8 mouse cellular contexts compared by ENCODE assay signal in the genomic region with DNA sequence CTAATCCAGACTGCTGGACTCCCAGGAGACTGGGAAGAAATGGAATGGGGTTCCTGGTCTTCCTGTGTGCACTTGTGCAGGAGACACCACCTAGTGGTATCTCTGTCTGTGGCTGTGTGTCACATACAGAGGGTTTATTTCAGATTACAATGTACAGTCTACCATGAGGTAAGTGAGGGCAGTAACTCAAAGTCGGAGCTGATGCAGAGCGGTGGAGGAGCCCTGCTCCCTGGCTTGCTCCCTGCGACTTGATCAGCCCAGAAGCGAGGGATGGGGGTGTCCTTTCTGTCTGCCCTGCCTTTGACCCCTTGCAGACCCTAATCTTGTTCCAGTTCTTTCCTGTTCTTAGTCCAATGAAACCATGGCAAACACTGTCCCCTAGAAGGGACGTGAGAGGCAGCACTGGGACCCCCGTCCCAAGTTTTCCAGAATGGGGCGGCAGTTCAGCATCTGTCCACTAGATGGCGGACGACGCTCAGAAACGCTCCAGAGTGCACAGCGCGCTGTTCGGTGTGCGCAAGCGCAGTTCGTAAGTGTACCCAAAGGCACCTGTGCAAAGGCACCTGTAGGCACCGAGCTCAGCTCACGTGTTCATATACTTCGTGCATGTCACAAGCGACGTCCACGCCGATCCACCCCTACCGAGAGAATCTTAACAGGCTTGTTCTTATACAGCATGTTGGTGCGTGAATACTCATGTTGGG. TPM values are rescaled to one million over a fixed set of nuclear protein-coding genes. Genes with fewer than 3 reads are reported as not detected.
DNase-seq lines count a peak whose midpoint lies in the region; ATAC-seq lines count a peak whose summit lies in the region.

No protein-coding gene starts in this region.

- peak; percentile 86 for ATAC-seq in megakaryocyte progenitor cell, adult 5-6 weeks (replicated peaks; ENCODE audit: poor library complexity)

- DNase-seq in R1 (ENCODE audit: low read depth, low spot score) = peak; percentile 82
- peak; percentile 89 to 91 for DNase-seq in cerebellum, postnatal 14 days
- DNase-seq in frontal cortex, postnatal 36 days (ENCODE audit: low spot score in 2 of 2) = peak; percentile 72 to 83
- peak; percentile 93 for DNase-seq in induced T-regulatory cell, adult 2 months (ENCODE audit: low read depth)
- DNase-seq in left cerebral cortex, postnatal 10 days (ENCODE audit: extremely low spot score in 1 of 2, low spot score in 2 of 2) = peak; percentile 51 to 78
- DNase-seq in right cerebral cortex, postnatal 10 days (ENCODE audit: low spot score in 2 of 2) = peak; percentile 81 to 86
- peak; percentile 44 for DNase-seq in urinary bladder, postnatal 10 days (ENCODE audit: low spot score)

- intact Hi-C loops in left cerebral cortex, postnatal 10 days (cut with DNase I) = loop anchor here (2.0 to 5.0 kb wide), 2 partner anchors 63 to 101 kb away; no protein-coding TSS in a partner anchor

RNA-seq across cellular contexts. Expression of a gene that starts 12.6 kb away (rescaled TPM):
- 10 to 100 TPM; 29.6 to 31.1 TPM for total RNA-seq in left cerebral cortex, postnatal 10 days (2021)
- total RNA-seq in megakaryocyte progenitor cell, adult 5-6 weeks (2015) = 29.9 and 35.3 TPM in 2 replicates
- total RNA-seq in megakaryocyte progenitor cell, adult 5-6 weeks (2017) = 33.5 and 51.0 TPM in 2 replicates

RNA-seq across cellular contexts. Expression of a gene that starts 39.4 kb away (rescaled TPM):
- 100 to 1,000 TPM; 508 to 513 TPM for total RNA-seq in left cerebral cortex, postnatal 10 days (2021)
- total RNA-seq in megakaryocyte progenitor cell, adult 5-6 weeks (2015) = 202 and 210 TPM in 2 replicates
- total RNA-seq in megakaryocyte progenitor cell, adult 5-6 weeks (2017) = 184 and 263 TPM in 2 replicates

RNA-seq across cellular contexts. Expression of a gene that starts 46.7 kb away (rescaled TPM):
- 100 to 1,000 TPM; 121 to 124 TPM for total RNA-seq in left cerebral cortex, postnatal 10 days (2021)
- total RNA-seq in megakaryocyte progenitor cell, adult 5-6 weeks (2015) = 91.1 and 96.6 TPM in 2 replicates
- 82.8 and 90.8 TPM in 2 replicates for total RNA-seq in megakaryocyte progenitor cell, adult 5-6 weeks (2017)

RNA-seq across cellular contexts. Expression of a gene that starts 48.6 kb away (rescaled TPM):
- total RNA-seq in left cerebral cortex, postnatal 10 days (2021) = not detected
- not detected in 2 replicates for total RNA-seq in megakaryocyte progenitor cell, adult 5-6 weeks (2015)
- not detected in 2 replicates for total RNA-seq in megakaryocyte progenitor cell, adult 5-6 weeks (2017)

RNA-seq across cellular contexts. Expression of a gene that starts 58.6 kb away (rescaled TPM):
- total RNA-seq in left cerebral cortex, postnatal 10 days (2021) = 10 to 100 TPM; 31.1 to 35.4 TPM
- total RNA-seq in megakaryocyte progenitor cell, adult 5-6 weeks (2015) = 1.9 and 4.3 TPM in 2 replicates
- total RNA-seq in megakaryocyte progenitor cell, adult 5-6 weeks (2017) = 2.7 and 7.9 TPM in 2 replicates

Comparison
In these comparisons a context has a peak if more than half of its experiments do, and no peak if none do; other contexts are left out.
1. Peak in every context shown above with its lines: DNase-seq and ATAC-seq.